Mouse (Mus musculus) adrenal gland, adult 18-20 months (tissue): ENCODE results near the gene Crybb1. TPM values are rescaled to one million over a fixed set of nuclear protein-coding genes. Genes with fewer than 3 reads are reported as not detected.
A peak's percentile ranks its signal among the peaks of the same experiment; 100 is the strongest.

Source experiments
- DNase-seq, 2 experiments: peaks; one replicate each; pipeline ENCODE4 v3.0.0; 2021 to 2022; ENCODE audit warnings: low spot score in 2 of 2
- long read RNA-seq, 2 experiments: library from polyadenylated mRNA; stranded (forward); transcript quantifications; one replicate each; pipeline ENCODE4 v2.0.0; 2021
- total RNA-seq, 2 experiments: library from RNA; stranded (reverse); gene quantifications; 1 replicate in 1 of 2; 2 replicates in 1 of 2; pipeline ENCODE4 v1.2.3; 2021

Gene Crybb1
- total RNA-seq: 1 to 10 TPM; 3.2 to 3.3 TPM
- long read RNA-seq, experiment 1: 0 reads
- long read RNA-seq, experiment 2, partial matches to known transcripts: 0 of 1 reads
- long read RNA-seq, experiment 2, other reads (novel, unspliced or antisense): 1 of 1 reads

DNA sequence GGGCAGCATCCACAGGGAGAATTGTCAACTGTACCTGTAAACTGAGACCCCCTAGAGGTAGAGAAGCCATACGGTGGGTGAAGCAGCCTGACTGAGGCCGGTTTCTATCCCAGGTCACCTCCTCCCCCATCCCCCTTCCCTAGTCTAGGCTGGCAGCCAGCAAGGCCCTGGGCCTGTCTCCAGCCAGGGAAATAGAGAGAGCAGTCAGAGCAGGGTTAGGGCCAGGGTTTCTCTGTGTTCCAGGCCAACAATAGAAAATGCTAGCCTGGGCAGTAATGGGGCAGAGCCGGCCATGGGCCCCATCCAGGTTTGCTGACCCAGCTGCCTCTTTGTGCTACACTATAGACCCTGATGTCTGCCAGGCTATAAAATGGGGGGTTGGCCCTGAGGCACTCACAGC is at the start of gene Crybb1:
TSS of gene Crybb1 (plus strand) at position 390 of the 400 bp plus-strand sequence.
- DNase-seq: peak in 1 of 2 experiments; percentile 57

DNA sequence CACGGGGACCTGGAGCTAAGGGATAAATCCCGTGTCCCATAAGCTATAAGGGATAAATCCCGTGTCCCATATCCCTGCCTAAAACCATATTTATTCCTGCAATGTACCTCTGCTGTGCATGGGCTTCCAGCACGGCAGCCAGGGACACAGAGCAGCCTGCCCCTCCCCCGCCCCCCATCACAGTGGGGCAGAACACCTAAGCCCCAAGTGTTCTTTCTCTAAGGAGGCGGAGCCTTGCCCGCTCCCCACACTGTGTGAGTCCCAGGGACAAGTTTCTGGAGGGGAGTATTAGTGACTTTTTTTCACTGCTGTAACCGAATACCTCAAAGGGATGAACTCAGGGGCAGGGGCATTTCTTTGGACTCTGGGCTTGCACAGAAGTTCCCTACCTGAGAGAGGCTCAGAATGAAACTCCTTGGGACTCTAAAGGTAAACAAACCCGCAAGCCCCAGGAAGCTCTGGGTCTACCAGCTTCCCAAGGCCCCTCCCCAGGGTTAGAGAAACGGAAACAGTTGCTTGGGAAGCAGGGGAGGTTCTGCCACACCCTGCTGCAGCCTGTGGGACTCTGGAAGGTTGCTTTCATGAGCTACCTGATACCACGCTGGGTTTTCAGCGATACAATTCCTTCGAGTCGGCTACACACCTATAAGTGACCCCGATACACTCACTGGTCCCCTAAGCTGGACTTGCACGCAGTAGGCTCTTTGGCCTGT is 48.9 kb upstream of the Crybb1 start:
- no peak for DNase-seq

DNA sequence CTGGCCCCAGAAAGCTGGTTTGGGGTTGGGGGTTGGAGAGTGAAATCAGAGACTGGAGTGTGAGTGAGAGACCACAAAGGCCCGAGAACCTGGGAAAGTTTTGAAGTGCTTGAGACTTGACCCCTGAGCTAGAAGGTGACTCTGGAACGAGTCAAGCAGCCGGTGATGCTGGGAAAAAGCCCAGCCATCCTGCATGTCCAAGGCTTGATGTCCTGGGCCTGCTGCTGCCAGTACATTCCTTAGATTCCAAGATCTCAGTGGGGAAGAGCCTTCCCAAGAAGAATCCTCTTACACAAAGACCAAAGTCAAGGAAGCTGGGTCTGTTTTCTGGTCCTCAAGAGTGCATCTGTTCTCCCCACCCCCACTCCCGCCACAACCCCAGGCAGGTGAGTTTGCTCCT is 47.3 kb upstream of the Crybb1 start:
- no peak for DNase-seq

DNA sequence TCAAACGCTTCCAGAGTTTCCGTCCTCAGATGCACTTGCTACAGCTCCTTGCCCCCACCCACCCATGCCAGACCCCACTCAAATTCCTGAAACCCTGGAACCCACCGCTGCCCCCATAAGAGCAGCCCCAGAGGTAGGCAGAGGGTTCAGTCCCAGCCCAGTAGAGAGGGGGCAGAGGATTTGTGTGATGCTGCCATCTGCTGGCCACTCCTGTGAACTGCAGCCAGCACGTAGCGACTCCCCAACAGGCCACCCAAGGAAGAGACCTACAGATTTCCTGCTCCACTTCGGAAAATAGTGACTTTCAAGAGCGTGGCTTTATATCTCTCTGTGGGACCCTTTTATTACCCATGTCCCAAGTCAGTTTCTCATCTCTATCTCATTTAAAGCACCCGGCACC is 45.5 kb upstream of the Crybb1 start:
- peak; percentile 42 to 62 for DNase-seq

DNA sequence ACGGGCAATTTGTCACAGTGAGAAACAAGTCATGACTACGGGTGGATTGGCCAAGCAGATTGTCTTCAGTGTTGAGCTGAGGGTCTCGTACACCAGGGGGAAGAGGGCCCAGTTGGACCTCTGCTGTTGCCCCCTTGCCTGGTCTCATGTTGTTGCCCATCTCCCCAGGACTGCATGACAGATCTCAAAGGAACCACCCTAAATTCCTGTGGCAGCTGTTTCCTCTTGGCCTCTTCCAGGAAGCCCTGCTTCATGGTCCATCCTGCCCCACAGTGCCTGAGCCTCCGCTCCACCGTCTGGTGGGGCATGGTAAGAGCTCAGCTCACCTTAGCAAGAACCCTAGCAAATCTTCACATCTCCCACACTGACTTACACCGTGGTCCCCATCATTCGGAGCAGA is 43.7 kb upstream of the Crybb1 start:
- no peak for DNase-seq

DNA sequence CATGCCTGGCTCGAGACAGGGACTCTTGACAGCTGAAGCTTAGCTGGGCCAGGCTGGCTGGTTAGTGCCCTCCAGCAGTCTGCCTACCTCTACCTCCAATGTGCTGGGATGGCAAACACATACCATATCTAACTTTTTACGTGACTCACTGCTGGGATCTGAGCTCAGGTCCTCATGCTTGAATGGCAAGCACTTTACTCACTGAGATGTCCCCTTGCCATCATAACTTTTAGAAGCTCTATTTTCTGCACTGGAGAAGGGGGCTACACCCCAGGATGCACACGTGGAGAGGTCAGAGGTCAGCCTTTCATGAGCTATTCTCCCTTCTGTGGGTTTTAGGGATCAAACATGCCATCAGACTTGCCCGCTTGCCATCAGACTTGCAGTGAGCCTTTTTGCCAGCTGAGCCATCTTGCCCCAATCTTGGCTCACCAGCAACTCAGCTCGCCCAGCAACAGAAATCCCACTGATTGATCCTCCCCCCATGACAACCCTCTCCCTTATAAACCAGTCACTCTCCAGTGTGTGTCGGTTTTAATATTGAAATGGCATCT is 42.8 kb upstream of the Crybb1 start:
- no peak for DNase-seq

DNA sequence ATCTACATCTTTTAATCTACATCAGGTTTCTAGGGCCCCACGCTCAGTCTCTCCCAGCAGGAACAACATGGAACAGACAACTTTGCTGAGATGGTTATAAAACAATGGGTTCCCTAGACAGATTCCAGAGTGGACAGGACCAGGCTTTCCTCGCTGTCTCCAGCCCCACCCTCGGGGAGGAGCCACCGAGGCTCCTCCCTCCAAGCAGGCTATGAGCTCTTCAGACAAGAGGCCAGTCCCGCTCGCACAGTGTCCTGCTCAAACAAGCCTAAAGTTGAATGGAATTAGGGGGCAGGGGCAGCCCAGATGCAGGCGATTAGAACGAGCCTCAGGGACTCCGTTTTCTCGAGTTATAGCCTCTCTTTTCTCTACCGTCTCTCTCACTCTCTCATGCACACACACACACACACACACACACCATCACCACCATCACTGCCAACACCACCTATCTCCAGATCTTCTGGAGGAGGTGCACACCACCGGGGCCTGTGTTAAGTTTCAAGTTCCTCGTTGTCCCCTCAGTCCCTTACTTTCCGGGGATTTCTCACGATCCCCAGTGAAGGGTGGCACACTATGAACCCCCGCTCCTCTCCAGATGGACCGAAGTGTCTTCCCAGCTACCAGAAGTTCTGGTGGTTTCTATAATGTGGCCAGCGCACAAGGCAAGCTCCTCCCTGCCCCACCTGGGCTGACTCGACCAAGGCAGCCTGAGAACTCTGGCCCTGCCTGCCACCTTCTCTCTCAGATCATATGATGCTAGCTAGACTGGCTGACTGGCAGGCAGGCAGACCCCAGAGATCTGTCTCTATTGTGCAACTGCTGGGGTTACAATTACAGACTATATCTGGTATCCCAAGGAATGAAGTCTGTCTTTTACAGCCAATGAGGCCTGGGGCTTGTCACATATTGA is 42.0 kb upstream of the Crybb1 start:
- DNase-seq: no peak

DNA sequence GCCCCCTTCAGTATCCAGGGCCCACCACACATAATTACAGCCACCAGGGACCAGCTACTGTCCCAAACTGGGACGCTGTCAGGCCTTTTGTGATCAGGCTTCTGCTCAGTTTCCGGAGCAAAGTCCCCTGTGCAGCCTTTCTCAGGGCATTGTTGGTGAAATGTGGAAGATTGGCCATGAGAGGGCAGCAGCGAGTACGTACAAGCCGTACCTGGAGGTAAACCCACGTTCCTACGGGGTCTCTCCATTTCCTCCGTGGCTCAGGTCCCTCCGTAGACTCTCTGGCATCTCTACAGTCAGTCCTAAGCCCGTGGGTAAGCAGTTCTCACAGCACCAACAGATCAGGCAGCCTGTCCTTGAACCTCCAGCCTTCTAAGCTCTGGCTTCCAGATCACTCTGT is 41.2 kb upstream of the Crybb1 start:
- DNase-seq: peak; percentile 26 to 61

DNA sequence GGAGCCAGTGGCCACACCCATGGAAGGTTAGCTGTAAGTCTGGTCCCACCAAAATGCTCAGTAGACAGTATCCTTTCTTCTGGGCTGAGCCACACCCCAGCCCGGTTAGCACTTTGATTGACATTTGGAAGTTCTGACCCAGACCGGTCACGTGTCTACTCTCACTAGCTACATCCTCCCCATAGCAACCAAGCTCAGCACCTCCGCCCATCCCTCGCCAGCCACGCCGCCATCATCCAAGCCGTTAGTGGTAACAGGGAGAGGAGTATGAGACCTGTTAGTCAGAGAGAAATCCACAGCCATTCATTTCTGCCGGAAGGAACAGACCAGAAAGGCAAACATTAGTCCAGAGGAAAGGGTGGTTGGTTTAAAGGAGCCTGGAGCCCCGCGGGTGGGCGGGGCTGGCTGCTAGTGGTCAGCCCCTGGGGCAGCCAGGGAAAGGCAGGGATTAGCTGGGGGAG is 40.3 kb upstream of the Crybb1 start:
- DNase-seq: no peak

DNA sequence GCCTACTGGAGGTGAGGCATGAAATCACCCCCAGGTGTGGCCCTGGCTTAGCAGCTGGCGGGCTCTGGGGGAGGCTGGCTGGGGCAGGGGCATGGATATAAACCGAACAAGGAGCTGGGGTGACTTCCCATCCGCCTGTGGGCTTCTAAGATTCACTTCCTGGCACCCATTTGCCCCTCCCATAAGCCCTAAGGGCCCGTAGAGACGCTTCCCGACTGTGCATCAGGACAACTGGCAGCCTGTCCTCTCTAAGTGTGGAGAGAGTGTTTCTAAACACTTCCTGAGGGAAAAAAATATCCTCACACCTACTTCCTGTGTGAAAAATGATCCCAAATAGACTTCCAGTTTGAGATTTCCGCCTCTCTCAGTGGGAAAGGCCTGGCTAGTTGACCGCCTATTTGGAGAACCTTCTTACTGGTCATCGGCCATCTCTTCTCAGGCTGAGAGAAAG is 39.8 kb upstream of the Crybb1 start:
- DNase-seq: no peak

DNA sequence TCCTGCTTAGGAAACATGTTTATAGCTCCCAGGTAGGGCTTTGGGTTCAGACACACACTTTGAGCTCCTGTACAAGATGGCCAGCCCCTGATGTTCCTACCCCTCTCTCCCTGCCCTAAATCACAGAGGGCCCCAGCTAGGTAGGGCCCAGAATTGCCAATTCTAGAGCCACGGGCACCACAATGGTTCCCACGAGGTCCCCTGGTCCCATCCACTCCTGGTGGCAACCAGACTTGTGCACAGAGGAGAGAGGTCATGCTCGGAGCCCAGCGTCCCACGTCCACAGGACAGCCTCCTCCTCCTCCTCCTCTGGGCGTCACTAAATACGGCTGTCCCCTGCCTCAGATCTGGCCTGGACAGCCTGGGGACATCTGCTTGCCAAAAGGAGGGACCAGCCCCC is 39.3 kb upstream of the Crybb1 start:
- no peak for DNase-seq

DNA sequence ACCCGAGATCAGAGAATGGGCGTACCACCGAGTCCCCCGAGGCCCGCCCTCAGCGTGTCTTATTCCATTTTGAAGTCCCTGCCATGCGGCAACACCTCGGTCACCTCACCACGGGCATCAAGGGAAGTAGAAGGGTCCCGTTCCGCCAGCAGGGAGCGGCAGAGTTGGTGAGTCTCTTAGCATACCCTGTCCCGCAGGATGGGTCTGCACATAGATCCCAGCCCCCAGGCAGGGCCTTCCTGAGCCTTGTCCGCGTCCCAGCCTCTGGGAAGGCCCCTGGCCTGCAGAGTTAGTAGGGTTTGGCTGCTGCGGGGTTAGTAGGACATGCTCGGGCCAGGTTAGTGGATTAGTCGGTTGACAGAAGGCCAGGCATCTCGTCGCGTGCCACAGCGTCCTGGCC is 38.6 kb upstream of the Crybb1 start:
- no peak for DNase-seq

DNA sequence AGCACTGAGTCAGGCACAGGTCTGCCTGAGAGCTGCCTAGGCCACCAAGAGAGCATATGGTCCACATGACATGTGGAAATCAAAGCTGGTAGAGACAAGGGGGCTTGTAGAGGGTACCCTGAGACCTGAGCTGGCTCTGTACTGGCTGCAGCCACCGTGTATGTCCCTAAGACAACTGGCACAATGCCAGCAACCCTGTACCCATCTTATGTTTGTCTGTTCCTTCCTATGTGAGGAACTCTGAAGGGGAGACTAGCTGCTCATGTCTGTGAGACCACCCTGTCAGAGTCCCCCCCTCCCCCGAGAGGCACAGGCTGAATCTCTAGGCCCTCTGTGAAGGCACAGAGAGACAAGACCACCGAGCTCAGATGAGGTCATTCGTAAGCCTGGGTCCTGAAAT is 36.9 kb upstream of the Crybb1 start:
- DNase-seq: no peak

DNA sequence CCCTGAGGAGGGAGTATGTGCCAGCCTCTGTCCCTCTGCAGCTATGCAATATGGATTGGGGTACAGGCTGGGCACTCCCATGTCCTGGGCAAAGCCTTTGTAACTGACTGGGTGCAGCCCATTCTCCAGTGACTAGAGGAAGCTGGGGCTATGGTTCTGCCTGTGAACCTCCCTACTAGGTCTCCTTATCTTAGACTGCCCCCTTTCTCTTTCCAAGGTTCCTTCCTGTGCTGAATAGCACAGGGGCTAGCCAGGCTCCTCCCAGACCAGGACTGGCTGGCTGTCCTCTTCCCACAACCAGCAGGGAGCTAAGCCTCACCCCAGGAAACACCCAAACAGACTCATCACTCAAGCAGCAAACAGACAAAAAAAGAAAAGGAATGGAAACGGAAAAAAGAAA is 36.2 kb upstream of the Crybb1 start:
- no peak for DNase-seq

DNA sequence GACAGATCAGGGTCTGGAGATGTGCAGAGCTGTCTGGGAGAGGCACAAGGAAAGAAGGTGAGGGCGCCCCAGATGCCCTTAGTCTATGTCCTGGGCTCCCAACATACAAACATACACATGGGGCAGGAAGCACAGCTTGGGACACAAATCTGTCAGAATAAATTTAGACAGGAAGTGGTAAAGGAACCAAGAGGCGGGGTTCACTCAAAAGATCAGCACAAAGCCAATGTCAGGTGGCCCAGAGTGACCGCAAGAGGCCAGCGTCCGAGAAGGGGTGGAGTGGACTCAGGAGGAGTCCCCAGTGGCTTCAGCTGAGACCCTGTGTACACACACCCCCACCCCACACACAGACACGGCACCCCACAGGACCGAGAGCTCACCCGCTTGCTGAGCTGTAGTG is 35.4 kb upstream of the Crybb1 start:
- DNase-seq: no peak

DNA sequence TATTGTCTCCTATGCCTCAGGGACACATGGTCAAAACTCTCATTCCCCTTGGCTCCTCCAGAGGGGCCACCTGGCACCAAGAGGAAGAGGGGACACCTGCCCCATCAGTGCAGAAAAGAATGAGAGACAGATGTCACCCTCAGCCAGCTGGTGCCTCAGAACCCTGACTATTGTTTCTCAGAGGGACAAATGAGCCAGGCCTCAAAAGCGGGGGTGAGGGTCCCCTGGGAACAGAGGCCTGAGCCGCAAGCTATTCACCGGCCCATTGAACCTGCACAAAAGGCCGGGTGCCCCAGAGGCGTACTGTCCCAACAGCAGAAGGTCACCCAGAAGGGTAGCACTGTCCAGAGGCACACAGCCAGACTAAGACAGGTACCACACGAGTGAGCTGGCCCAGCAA is 30.0 kb upstream of the Crybb1 start:
- no peak for DNase-seq

DNA sequence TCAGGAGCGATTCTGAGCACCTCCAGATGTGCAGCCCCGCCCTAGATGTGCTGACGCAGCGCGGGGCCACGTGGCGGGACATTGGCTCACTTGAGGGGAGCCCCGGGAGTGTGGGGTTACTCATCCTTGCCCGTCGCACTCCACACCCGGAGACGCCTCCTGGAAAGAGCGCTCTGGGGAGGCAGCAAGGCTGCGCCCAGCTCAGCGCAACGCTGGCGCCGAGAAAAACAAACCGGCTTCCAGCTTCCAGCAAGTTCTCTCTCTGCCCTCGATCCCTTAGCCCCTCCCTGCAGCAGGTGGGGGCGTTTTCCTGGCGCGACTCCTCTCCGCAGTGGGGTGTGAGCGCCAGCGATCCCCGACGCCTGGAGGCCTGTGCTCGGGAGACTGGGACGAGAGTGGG is 28.3 kb upstream of the Crybb1 start:
- DNase-seq: no peak

DNA sequence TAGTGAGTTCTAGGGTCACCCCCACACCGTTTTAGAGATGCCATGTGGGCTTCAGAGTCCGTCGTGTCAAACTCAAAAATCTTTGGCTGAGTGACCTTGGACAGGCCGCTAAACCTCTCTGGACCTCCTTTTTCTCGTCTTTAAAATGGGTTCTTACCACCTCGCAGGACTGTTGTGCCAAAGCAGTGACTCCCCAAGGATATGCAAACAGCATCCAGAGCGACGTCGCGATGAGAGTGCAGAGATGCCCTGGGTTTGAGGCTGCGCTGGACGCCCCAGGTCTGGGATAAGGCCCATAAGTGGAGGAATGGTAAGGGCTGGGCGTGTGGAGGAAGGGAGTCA is 27.7 kb upstream of the Crybb1 start:
- DNase-seq: no peak

DNA sequence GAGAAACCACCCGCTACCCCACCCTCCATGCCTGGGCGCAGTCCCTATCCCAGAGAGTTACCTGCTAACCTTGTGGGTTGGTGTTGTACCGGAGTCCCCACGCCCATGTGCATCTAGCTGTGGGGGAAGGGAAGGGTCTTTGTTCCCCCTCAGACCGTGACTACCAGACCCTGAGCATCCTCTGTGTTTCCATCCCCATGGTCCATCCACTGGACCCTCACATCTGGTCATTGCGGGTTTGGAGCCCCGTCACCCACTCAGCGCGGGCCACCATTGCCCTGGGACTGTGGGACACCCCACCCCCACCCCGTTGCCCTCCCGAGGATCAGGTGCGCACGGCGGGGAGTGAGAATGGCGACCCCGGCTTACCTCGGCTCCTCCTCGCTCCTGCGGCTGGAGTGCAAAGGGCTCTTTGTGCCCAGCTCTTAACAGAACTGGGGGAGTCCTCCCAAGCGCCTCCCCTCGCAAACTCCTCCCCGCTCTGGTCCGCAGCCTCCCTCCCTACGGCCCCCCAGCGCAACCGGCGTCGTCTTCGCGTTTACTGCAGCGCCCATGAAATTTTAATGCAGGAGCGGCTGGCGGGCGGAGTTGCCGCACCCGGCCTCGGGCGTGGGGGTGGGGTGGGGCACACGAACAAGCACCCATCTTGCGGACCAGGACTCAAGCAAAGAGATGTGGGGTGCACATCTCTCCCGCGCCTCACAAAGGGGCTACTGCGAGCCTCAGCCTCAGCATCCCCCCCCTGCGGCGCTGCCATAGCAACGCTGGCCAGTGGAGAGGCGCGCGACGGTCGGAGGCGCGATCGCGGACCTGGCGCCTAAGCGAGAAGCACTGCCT is 27.2 kb upstream of the Crybb1 start:
- no peak for DNase-seq

DNA sequence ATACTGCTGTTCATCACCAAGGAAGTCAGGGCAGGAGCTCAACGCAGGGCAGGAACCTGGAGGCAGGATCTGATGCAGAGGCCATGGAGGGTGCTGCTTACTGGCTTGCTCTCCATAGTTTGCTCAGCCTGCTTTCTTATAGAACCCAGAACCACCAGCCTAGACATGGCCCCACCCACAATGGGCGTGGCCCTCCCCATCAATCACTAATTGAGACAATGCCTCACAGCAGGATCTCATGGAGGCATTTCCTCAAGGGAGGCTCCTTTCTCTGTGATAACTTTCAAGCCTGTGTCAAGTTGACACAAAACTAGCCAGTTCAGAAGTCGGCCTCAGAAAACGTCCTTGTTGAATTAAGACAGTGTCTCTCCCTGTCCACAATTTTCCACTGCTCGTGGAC is 19.8 kb upstream of the Crybb1 start:
- DNase-seq: no peak

DNA sequence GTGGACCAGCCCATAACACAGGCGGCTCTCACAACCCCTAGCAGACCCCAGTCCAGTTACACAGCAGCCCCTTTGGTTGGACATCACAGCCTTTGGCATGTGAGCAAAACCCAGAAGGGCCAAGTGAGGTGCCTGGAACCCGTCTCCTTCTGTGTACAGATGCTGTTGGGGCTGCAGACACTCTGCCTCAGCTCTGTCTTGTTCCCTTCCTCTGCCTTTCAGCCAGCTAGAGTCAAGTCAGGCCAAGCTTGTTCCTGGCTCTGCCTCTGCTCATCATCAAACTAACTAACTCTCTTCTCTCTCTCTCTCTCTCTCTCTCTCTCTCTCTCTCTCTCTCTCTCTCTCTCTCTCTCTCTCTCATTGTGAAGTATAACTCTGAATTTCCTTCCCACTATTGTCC is 19.0 kb upstream of the Crybb1 start:
- no peak for DNase-seq
